Mouse (Mus musculus) liver, postnatal 0 days (tissue): Measurements from ENCODE around the gene Bpifb9a.
A peak's percentile ranks its signal among the peaks of the same experiment; 100 is the strongest.

Experiments
- CTCF ChIP-seq: sonication (generic); IDR thresholded peaks from 2 replicates; pipeline ENCODE4 v1.5.1; 2016; ENCODE audit warnings: antibody characterized with exemption, low read depth
- EP300 ChIP-seq: IDR thresholded peaks from 2 replicates; pipeline ENCODE4 v1.6.1; 2016; ENCODE audit warnings: antibody characterized with exemption, low read depth, mild to moderate bottlenecking

DNA sequence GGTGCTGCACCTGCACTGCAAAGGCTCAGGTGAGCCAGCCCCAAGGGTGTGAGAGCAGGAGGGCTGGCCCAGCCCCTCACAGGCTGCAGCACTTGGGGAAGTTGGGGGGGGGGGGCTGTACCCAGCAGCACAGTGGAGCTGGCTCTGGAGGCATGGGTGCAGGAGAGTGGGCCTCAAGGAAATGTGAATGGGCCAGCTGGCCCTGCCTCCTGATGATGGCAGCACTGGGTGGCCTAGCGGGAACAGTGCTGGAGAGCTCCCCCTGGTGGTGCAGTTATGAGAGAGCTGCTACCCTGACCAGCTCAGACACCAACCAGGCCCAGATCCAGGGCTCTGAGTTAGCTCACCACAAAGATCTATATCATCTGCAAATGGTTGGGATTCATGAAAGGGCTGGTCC is 42.8 kb downstream of the Bpifb9a start:
- peak; percentile 97 for TF ChIP-seq CTCF
- no peak for TF ChIP-seq EP300
